Mouse (Mus musculus): Measurements from ENCODE around the gene Tph2.

GRCm38 (mm10) chr10:115187390-115187789 is 2.6 kb upstream of the Tph2 start:
- TF ChIP-seq TAL1 (IDR thresholded peaks at IDR 0.05; ENCODE audit: low read length) (no peak), GATA1 (IDR thresholded peaks at IDR 0.05; ENCODE audit: low read length) (no peak)
